Mouse (Mus musculus): ENCODE data around the gene Glt28d2. TPM values are rescaled to one million over a fixed set of nuclear protein-coding genes. Genes with fewer than 3 reads are reported as not detected.

The Glt28d2 gene
- polyA plus RNA-seq, 1 experiment from 2014 or later = 1.3 TPM

Other genes with a start within 250 kb of the Glt28d2 start
- 2.3 and 2.6 TPM in 2 replicates for gene Fam160a1, start 70.2 kb downstream of the Glt28d2 start, polyA plus RNA-seq (2016; fragmentation: Nextera tagmentation; extraction: Ambion mirVana)
- gene Gm37240, start within 50 bp of the Glt28d2 start, polyA plus RNA-seq (2016; fragmentation: Nextera tagmentation; extraction: Ambion mirVana) = 4.0 and 4.8 TPM in 2 replicates
- 24.5 and 24.9 TPM in 2 replicates for gene Sh3d19, start 83.6 kb upstream of the Glt28d2 start, polyA plus RNA-seq (2016; fragmentation: Nextera tagmentation; extraction: Ambion mirVana)
- gene Prss48, start 115.0 kb upstream of the Glt28d2 start, polyA plus RNA-seq (2016; fragmentation: Nextera tagmentation; extraction: Ambion mirVana) = not detected in 2 replicates